Mouse (Mus musculus): ENCODE measurements around the gene Slc30a5. TPM values are rescaled to one million over a fixed set of nuclear protein-coding genes. Genes with fewer than 3 reads are reported as not detected.

Slc30a5 gene
- polyA plus RNA-seq, 1 experiment from 2014 or later: 62.0 TPM

Other genes starting within 250 kb of the Slc30a5 start
- 5.6 TPM in 2 replicates for gene Marveld2, start 216.5 kb downstream of the Slc30a5 start, polyA plus RNA-seq (2014; fragmentation: Nextera tagmentation; extraction: Ambion mirVana)
- 357 and 362 TPM in 2 replicates for gene Ak6, start 182.4 kb downstream of the Slc30a5 start, polyA plus RNA-seq (2014; fragmentation: Nextera tagmentation; extraction: Ambion mirVana)
- 32.3 and 38.8 TPM in 2 replicates for gene Rad17, start 182.4 kb downstream of the Slc30a5 start, polyA plus RNA-seq (2014; fragmentation: Nextera tagmentation; extraction: Ambion mirVana)
- gene Taf9, start 181.8 kb downstream of the Slc30a5 start, polyA plus RNA-seq (2014; fragmentation: Nextera tagmentation; extraction: Ambion mirVana): 20.2 and 25.7 TPM in 2 replicates
- 4.0 and 4.1 TPM in 2 replicates for gene Ccdc125, start 163.7 kb downstream of the Slc30a5 start, polyA plus RNA-seq (2014; fragmentation: Nextera tagmentation; extraction: Ambion mirVana)
- gene Cdk7, start 102.5 kb downstream of the Slc30a5 start, polyA plus RNA-seq (2014; fragmentation: Nextera tagmentation; extraction: Ambion mirVana): 91.1 and 91.3 TPM in 2 replicates
- 123 and 129 TPM in 2 replicates for gene Mrps36, start 88.8 kb downstream of the Slc30a5 start, polyA plus RNA-seq (2014; fragmentation: Nextera tagmentation; extraction: Ambion mirVana)
- 72.1 and 74.2 TPM in 2 replicates for gene Cenph, start 57.5 kb downstream of the Slc30a5 start, polyA plus RNA-seq (2014; fragmentation: Nextera tagmentation; extraction: Ambion mirVana)
- 388 and 419 TPM in 2 replicates for gene Ccnb1, start 46.9 kb downstream of the Slc30a5 start, polyA plus RNA-seq (2014; fragmentation: Nextera tagmentation; extraction: Ambion mirVana)

Data from embryonic facial prominence, embryonic 11.5 days (tissue).